Mouse (Mus musculus) left cerebral cortex, postnatal 10 days (tissue): Measurements from ENCODE around the gene Pafah1b3. TPM values are rescaled to one million over a fixed set of nuclear protein-coding genes. Genes with fewer than 3 reads are reported as not detected.

Experiments used
- DNase-seq, 2 experiments: peaks; one replicate each; pipeline ENCODE4 v3.0.0; 2021 to 2022; ENCODE audit warnings: low spot score in 2 of 2, mixed read lengths in 1 of 2; ENCODE audit errors: extremely low spot score in 1 of 2
- intact Hi-C: fragments of 180-260 bp; cut with DNase I; formaldehyde crosslinking; loops from one replicate; pipeline ENCODE4 v1.15.1; 2025
- total RNA-seq, 2 experiments: library from RNA; stranded (reverse); gene quantifications; 2 replicates each; pipeline ENCODE4 v1.2.3; 2021

The Pafah1b3 gene
- total RNA-seq, 2 experiments from 2014 or later: 64.1 to 67.5 TPM

DNA sequence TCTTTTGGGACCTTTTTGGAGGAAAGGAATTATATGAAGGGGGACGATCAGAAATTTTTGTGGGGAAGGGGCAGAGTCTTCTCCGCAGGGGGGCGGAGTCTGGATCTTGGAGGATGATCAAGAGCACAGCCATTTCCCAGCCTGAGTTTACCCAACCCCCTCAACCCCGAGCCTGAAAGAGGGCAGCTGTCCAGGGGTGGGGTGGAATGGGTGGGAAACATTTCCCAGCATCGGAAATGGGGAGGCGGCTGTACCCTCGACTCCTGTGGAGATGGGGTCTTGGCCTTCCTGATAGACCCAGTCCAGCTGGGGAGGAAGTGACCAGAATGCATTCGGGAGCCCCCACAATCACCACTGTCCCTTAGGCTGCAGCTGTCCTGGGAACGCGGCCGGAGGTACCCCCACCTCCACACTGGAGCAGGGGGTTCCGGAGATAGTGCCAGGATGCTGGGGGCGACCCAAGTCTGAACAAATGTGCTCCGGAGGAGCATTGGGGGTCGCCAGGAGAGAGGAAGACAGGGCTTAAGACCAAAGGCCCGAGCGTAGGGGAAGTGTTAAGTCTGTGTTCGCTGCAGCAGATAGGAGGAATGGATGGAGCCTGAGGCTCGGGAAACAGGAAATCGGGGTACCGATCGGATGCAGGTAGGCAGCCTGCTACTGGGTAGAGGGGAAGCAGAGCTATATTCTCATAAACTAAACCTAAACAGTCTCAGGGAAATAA, 46.6 kb downstream of the Pafah1b3 start:
- intact Hi-C loops: no loop called here
- DNase-seq: peak in 1 of 2 experiments; percentile 90

DNA sequence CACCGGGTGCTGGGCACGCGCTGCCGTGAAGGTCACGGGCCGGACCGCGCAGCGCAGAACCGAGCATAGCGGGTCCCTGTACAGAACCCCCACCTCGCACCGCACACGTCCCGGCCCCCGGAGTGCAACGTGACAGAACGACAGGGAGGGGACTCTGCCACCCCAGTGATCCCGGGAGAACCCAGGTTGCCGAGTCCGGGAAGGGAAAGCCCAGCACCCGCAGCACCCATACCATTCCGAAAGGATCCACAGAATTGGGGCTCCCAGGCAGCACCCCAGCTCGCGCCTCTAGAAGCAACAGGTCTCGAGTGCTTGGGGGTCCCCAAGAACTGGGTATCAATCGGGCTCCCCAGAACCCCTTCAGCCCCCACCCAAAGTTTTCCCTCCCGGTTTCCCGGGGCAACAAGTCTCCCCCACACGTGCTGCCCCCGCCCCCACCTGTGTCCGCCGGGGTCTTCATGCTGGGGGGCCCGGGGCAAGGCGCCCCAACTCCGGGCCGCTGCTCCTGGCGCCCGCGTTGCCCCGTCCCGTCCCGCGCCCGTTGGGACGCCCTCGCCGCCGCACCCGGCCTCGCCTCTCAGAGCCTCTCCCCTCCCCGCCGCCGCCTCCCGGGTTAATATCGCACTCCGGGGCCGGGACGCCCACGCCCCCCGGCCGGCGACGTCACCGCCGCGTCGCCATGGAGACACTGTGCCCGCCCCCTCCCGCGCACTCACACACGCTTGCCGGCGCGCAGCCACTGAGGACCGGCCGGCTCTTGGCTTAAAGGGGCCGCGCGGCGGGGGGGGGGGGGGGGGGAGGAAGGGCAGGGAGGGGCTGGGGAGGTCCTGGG, 47.4 kb downstream of the Pafah1b3 start, which contains the start of gene Erf:
Gene Erf (minus strand): TSS at position 621 of the 832 bp plus-strand sequence.
- DNase-seq: peak; percentile 92 to 97
- intact Hi-C loops: no loop called here

- intact Hi-C loops: no loop called here
- peak in 1 of 2 experiments; percentile 93 for DNase-seq
These were observed 48.3 kb downstream of the Pafah1b3 start for GRCm38 (mm10) chr7:25249314-25250140.

- DNase-seq: no peak
- intact Hi-C loops: no loop called here
These were observed 48.9 kb downstream of the Pafah1b3 start for GRCm38 (mm10) chr7:25248846-25249313.

- intact Hi-C loops: no loop called here
- DNase-seq: peak; percentile 76 to 85
These were observed 49.7 kb downstream of the Pafah1b3 start for GRCm38 (mm10) chr7:25248018-25248647.

- intact Hi-C loops: loop anchor here (2.0 kb wide), 1 partner anchor 27 kb away; no protein-coding TSS in a partner anchor
- DNase-seq: no peak
These were observed 50.3 kb downstream of the Pafah1b3 start for GRCm38 (mm10) chr7:25247498-25247897.

DNA sequence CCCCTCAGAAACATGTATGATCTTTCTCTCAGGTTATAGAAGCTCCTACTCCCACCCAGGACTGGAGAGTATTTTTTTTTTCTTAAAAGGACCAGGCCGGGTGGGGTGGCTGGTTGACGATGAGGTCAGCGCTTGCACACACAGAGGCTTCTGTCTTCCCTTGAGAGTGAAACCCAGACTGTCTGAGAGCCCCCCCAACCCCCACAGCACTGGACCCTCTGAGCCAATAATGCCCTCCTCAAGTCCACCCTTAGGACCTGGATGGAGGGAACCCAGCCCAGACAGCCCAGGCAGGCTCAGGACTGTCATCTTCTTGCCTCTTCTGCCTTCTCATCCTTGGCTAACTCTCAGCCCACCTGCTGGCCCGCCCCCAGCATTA, 51.0 kb downstream of the Pafah1b3 start:
- intact Hi-C loops: loop anchor here (2.0 kb wide), 1 partner anchor 28 kb away; no protein-coding TSS in a partner anchor
- peak in 1 of 2 experiments; percentile 66 for DNase-seq

- peak; percentile 67 to 86 for DNase-seq
- intact Hi-C loops: loop anchor here (2.0 kb wide), 1 partner anchor 29 kb away; no protein-coding TSS in a partner anchor
These were observed 51.6 kb downstream of the Pafah1b3 start for GRCm38 (mm10) chr7:25246079-25246758.

Other genes starting within 250 kb of the Pafah1b3 start
- gene Grik5, start 225.6 kb downstream of the Pafah1b3 start, total RNA-seq: 100 to 1,000 TPM; 226 to 237 TPM
- gene Zfp574, start 225.4 kb downstream of the Pafah1b3 start, total RNA-seq: 10 to 100 TPM; 26.0 to 27.1 TPM
- gene Pou2f2, start 118.3 kb downstream of the Pafah1b3 start, total RNA-seq: 10 to 100 TPM; 11.0 to 14.1 TPM
- 10 to 100 TPM; 22.7 to 23.8 TPM for gene Dedd2, start 77.4 kb downstream of the Pafah1b3 start, total RNA-seq
- 1 to 10 TPM; 7.8 to 8.5 TPM for gene Zfp526, start 76.6 kb downstream of the Pafah1b3 start, total RNA-seq
- gene Gsk3a, start 60.1 kb downstream of the Pafah1b3 start, total RNA-seq: 100 to 1,000 TPM; 205 TPM
- 10 to 100 TPM; 47.7 to 55.1 TPM for gene Erf, start 47.2 kb downstream of the Pafah1b3 start, total RNA-seq
- 100 to 1,000 TPM; 244 to 271 TPM for gene Cic, start 30.3 kb downstream of the Pafah1b3 start, total RNA-seq
- under 1 TPM in 1 of 2 experiments, not detected in 1; 0.28 TPM for gene Prr19, start 3.4 kb upstream of the Pafah1b3 start, total RNA-seq
- gene Tmem145, start 8.1 kb upstream of the Pafah1b3 start, total RNA-seq: 10 to 100 TPM; 89.2 to 91.0 TPM
- 10 to 100 TPM; 90.4 to 91.8 TPM for gene Megf8, start 19.2 kb upstream of the Pafah1b3 start, total RNA-seq
- not detected for gene Cnfn, start 71.7 kb upstream of the Pafah1b3 start, total RNA-seq
- gene Lipe, start 100.7 kb upstream of the Pafah1b3 start, total RNA-seq: 1 to 10 TPM; 6.9 to 7.8 TPM
- gene Cxcl17, start 114.9 kb upstream of the Pafah1b3 start, total RNA-seq: not detected
- 1 to 10 TPM; 1.1 to 1.8 TPM for gene Ceacam1, start 179.6 kb upstream of the Pafah1b3 start, total RNA-seq
- under 1 TPM in 1 of 2 experiments, not detected in 1; 0.34 TPM for gene Ceacam2, start 241.9 kb upstream of the Pafah1b3 start, total RNA-seq